ENCODE assay signal across 8 mouse cellular contexts in genomic region chr8:117334748-117335393, GRCm38 (mm10).
DNase-seq lines count a peak whose midpoint lies in the region; ATAC-seq and TF ChIP-seq lines count a peak whose summit lies in the region.

No protein-coding gene starts in this region.

- no peak for TF ChIP-seq CTCF in forebrain, postnatal 0 days (IDR thresholded peaks at IDR 0.05; ENCODE audit: low read depth)

- ATAC-seq in forebrain, postnatal 0 days, result peak; percentile 40; the same call in 1 of the 2 replicates
- ATAC-seq in neural tube, embryonic 14.5 days (ENCODE audit: low read depth), result peak; percentile 33; the same call in 1 of the 2 replicates

- no peaks in the 10 kb centered on the region for H3K9me3 ChIP-seq in forebrain, postnatal 0 days (ENCODE audit: low read length)
- H3K9me3 ChIP-seq in neural tube, embryonic 14.5 days (ENCODE audit: control insufficient read depth, low read length), result no peaks in the 10 kb centered on the region

- no peak overlapping the region for H3K4me3 ChIP-seq in forebrain, postnatal 0 days (ENCODE audit: low read depth, low read length)
- H3K4me3 ChIP-seq in neural tube, embryonic 14.5 days (ENCODE audit: low read depth, low read length), result no peak overlapping the region

- H3K27me3 ChIP-seq in forebrain, postnatal 0 days (ENCODE audit: insufficient read depth, low read length), result no peaks in the 10 kb centered on the region
- no peaks in the 10 kb centered on the region for H3K27me3 ChIP-seq in neural tube, embryonic 14.5 days (ENCODE audit: control insufficient read depth, insufficient read depth, low read length)

- H3K4me1 ChIP-seq in forebrain, postnatal 0 days (ENCODE audit: insufficient read depth), result no peaks in the 10 kb centered on the region
- peaks cover 46% of the 10 kb centered on the region for H3K4me1 ChIP-seq in neural tube, embryonic 14.5 days (ENCODE audit: control insufficient read depth, insufficient read depth, low read length)

- H3K4me2 ChIP-seq in forebrain, postnatal 0 days (ENCODE audit: low read depth), result no peak overlapping the region
- no peak overlapping the region for H3K4me2 ChIP-seq in neural tube, embryonic 14.5 days (ENCODE audit: low read depth, low read length)

- H3K9ac ChIP-seq in forebrain, postnatal 0 days, result no peak overlapping the region
- H3K9ac ChIP-seq in neural tube, embryonic 14.5 days (replicated peaks; ENCODE audit: low read depth, low read length), result no peak overlapping the region

- DNase-seq in lung, postnatal 25 days (ENCODE audit: low spot score), result peak; percentile 31
- no peak for DNase-seq in lung, postnatal 14 days
- no peak for DNase-seq in forebrain, postnatal 0 days
- peak; percentile 70 to 84 for DNase-seq in kidney, postnatal 25 days
- DNase-seq in left cerebral cortex, adult 18-20 months (ENCODE audit: low spot score in 2 of 2), result no peak
- no peak for DNase-seq in cerebellum, adult 11 months
- DNase-seq in frontal cortex, postnatal 25 days (ENCODE audit: low spot score in 2 of 2), result no peak

- 48% methylated on average over 14 of the region's 14 CpGs for WGBS in forebrain, postnatal 0 days
- 35% methylated on average over 14 of the region's 14 CpGs for WGBS in neural tube, embryonic 14.5 days

- no peak overlapping the region for H3K27ac ChIP-seq in forebrain, postnatal 0 days (ENCODE audit: low read depth, low read length)
- H3K27ac ChIP-seq in neural tube, embryonic 14.5 days (ENCODE audit: low read depth, low read length), result peak overlapping the region; percentile 48

- no peaks in the 10 kb centered on the region for H3K36me3 ChIP-seq in forebrain, postnatal 0 days (ENCODE audit: insufficient read depth)
- no peaks in the 10 kb centered on the region for H3K36me3 ChIP-seq in neural tube, embryonic 14.5 days (ENCODE audit: control insufficient read depth, insufficient read depth, low read length)

Comparison
In these comparisons a context has a peak if more than half of its experiments do, and no peak if none do; other contexts are left out.
1. DNase-seq: peak in lung, postnatal 25 days (single experiment) and kidney, postnatal 25 days (2 of 2); none in lung, postnatal 14 days (single experiment), forebrain, postnatal 0 days (single experiment), left cerebral cortex, adult 18-20 months (0 of 2), cerebellum, adult 11 months (single experiment) and frontal cortex, postnatal 25 days (0 of 2).